Mouse (Mus musculus) heart, embryonic 11.5 days (tissue): ENCODE results near the gene 4921501E09Rik. TPM values are rescaled to one million over a fixed set of nuclear protein-coding genes. Genes with fewer than 3 reads are reported as not detected.
A peak's percentile ranks its signal among the peaks of the same experiment; 100 is the strongest.
"Not testable (repeated sequence)": the region's sequence is repeated elsewhere in the genome, so short reads cannot be mapped to it uniquely, and the experiment has no call there.

ENCODE experiments used
- ATAC-seq: fragments of 200-750 bp; cut with Nextera tagmentation; replicated peaks from 2 replicates; pipeline ENCODE4 v1.8.0; 2017; ENCODE audit warnings: moderate library complexity; ENCODE audit not compliant: insufficient number of reproducible peaks, low FRiP score, low TSS enrichment
- H3K27ac ChIP-seq: fragments of 300-500 bp; sonication (generic); 2 replicates; pipeline ENCODE4 v1.5.1; 2014; ENCODE audit warnings: mild to moderate bottlenecking, low read depth, low read length
- H3K27me3 ChIP-seq: fragments of 300-500 bp; sonication (generic); 2 replicates; pipeline ENCODE4 v1.6.1; 2014; ENCODE audit warnings: mild to moderate bottlenecking, low read length, mixed read lengths; ENCODE audit not compliant: control insufficient read depth, insufficient read depth
- H3K36me3 ChIP-seq: fragments of 300-500 bp; sonication (generic); 2 replicates; pipeline ENCODE4 v1.6.1; 2014; ENCODE audit warnings: mild to moderate bottlenecking, low read length, moderate library complexity, mixed read lengths; ENCODE audit not compliant: control insufficient read depth, insufficient read depth
- H3K4me1 ChIP-seq: fragments of 300-500 bp; sonication (generic); 2 replicates; pipeline ENCODE4 v1.6.1; 2014; ENCODE audit warnings: low read length; ENCODE audit not compliant: control insufficient read depth, insufficient read depth
- H3K4me2 ChIP-seq: fragments of 300-500 bp; sonication (generic); 2 replicates; pipeline ENCODE4 v1.6.1; 2014; ENCODE audit warnings: mild to moderate bottlenecking, moderate library complexity
- H3K4me3 ChIP-seq: fragments of 300-500 bp; sonication (generic); 2 replicates; pipeline ENCODE4 v1.5.1; 2014; ENCODE audit warnings: low read depth, low read length
- H3K9ac ChIP-seq: fragments of 300-500 bp; sonication (generic); 2 replicates; pipeline ENCODE4 v1.6.1; 2014; ENCODE audit warnings: mild to moderate bottlenecking, low read depth, low read length, moderate library complexity
- H3K9me3 ChIP-seq: fragments of 300-500 bp; sonication (generic); replicated peaks from 2 replicates; pipeline ENCODE4 v1.6.1; 2016; ENCODE audit warnings: low read length; ENCODE audit not compliant: control insufficient read depth
- WGBS: fragments of 180-500 bp; shearing (Covaris S2); extraction: QIAGEN DNeasy Blood & Tissue Kit; methylation state at CpG from one replicate; pipeline ENCODE4 v1.1.7; 2014; ENCODE audit not compliant: insufficient replicate concordance; 5-methylcytosine and 5-hydroxymethylcytosine counted together
- polyA plus RNA-seq: library from polyadenylated mRNA; unstranded; fragments of >200 nt; fragmentation: Nextera tagmentation; extraction: Ambion mirVana; gene quantifications from 2 replicates; pipeline ENCODE4 v1.2.1, GENCODE M21; 2014

Gene 4921501E09Rik
- polyA plus RNA-seq, 1 experiment from 2014 or later: not detected

GRCm38 (mm10) chr17:33032376-33032775 lies 35.5 kb downstream of the 4921501E09Rik start:
- Histone ChIP-seq H3K36me3 (peaks cover 2% of the 10 kb centered on the region; the same call in 1 of the 2 replicates), H3K4me2 (peak overlapping the region; percentile 70), H3K27me3 (no peaks in the 10 kb centered on the region), H3K4me1 (no peaks in the 10 kb centered on the region), H3K9me3 (no peaks in the 10 kb centered on the region), H3K4me3 (peak overlapping the region; percentile 84), H3K27ac (no peak overlapping the region), H3K9ac (peak overlapping the region; percentile 88)
- 11% methylated on average over 10 of the region's 10 CpGs for WGBS
- no peak for ATAC-seq

GRCm38 (mm10) chr17:33020434-33020833 lies 47.4 kb downstream of the 4921501E09Rik start:
- H3K9ac ChIP-seq, H3K4me1 ChIP-seq, ATAC-seq, H3K4me3 ChIP-seq, H3K27me3 ChIP-seq, H3K4me2 ChIP-seq, H3K27ac ChIP-seq: not testable (repeated sequence)
- peaks cover 45% of the 10 kb centered on the region for H3K9me3 ChIP-seq
- H3K36me3 ChIP-seq: peaks cover 45% of the 10 kb centered on the region

Other genes with a start within 250 kb of the 4921501E09Rik start
- 8.0 and 10.5 TPM in 2 replicates for gene Zfp799, start 237.8 kb downstream of the 4921501E09Rik start, polyA plus RNA-seq
- 4.8 and 5.9 TPM in 2 replicates for gene Zfp870, start 176.4 kb downstream of the 4921501E09Rik start, polyA plus RNA-seq
- not detected in 2 replicates for gene Cyp4f14, start 150.7 kb downstream of the 4921501E09Rik start, polyA plus RNA-seq
- gene Cyp4f13, start 120.7 kb downstream of the 4921501E09Rik start, polyA plus RNA-seq: 7.4 and 9.0 TPM in 2 replicates
- 5.9 and 7.4 TPM in 2 replicates for gene Zfp472, start 102.2 kb downstream of the 4921501E09Rik start, polyA plus RNA-seq
- 8.8 and 11.3 TPM in 2 replicates for gene Zfp952, start 74.9 kb downstream of the 4921501E09Rik start, polyA plus RNA-seq
- 7.4 and 8.4 TPM in 2 replicates for gene Zfp763, start 34.7 kb downstream of the 4921501E09Rik start, polyA plus RNA-seq
- 5.8 and 6.6 TPM in 2 replicates for gene Zfp563, start 21.3 kb upstream of the 4921501E09Rik start, polyA plus RNA-seq
- not detected in 2 replicates for gene Morc2b, start 71.6 kb upstream of the 4921501E09Rik start, polyA plus RNA-seq
- not detected in 2 replicates for gene Olfr55, start 100.4 kb upstream of the 4921501E09Rik start, polyA plus RNA-seq
- not detected in 2 replicates for gene Olfr239, start 123.2 kb upstream of the 4921501E09Rik start, polyA plus RNA-seq
- not detected in 2 replicates for gene Olfr1564, start 153.6 kb upstream of the 4921501E09Rik start, polyA plus RNA-seq
- 12.0 and 14.3 TPM in 2 replicates for gene Zfp955a, start 187.1 kb upstream of the 4921501E09Rik start, polyA plus RNA-seq
- 0.03 TPM in 1 of 2 replicates, not detected in the other for gene Olfr63, start 196.6 kb upstream of the 4921501E09Rik start, polyA plus RNA-seq
- 6.1 and 6.8 TPM in 2 replicates for gene Zfp955b, start 221.5 kb upstream of the 4921501E09Rik start, polyA plus RNA-seq